Mouse (Mus musculus) gastrocnemius, postnatal 36 days (tissue): Measurements from ENCODE around the gene Inip. TPM values are rescaled to one million over a fixed set of nuclear protein-coding genes. Genes with fewer than 3 reads are reported as not detected.

ENCODE experiments used
- DNase-seq, 2 experiments: peaks; one replicate each; pipeline ENCODE4 v3.0.0; 2022
- intact Hi-C: fragments of 180-260 bp; cut with DNase I; formaldehyde crosslinking; loops from one replicate; pipeline ENCODE4 v1.15.1; 2025
- total RNA-seq, 2 experiments: library from RNA; stranded (reverse); gene quantifications; 2 replicates each; pipeline ENCODE4 v1.2.3; 2021

The Inip gene
- total RNA-seq, 2 experiments from 2014 or later = 1.9 to 3.9 TPM

DNA sequence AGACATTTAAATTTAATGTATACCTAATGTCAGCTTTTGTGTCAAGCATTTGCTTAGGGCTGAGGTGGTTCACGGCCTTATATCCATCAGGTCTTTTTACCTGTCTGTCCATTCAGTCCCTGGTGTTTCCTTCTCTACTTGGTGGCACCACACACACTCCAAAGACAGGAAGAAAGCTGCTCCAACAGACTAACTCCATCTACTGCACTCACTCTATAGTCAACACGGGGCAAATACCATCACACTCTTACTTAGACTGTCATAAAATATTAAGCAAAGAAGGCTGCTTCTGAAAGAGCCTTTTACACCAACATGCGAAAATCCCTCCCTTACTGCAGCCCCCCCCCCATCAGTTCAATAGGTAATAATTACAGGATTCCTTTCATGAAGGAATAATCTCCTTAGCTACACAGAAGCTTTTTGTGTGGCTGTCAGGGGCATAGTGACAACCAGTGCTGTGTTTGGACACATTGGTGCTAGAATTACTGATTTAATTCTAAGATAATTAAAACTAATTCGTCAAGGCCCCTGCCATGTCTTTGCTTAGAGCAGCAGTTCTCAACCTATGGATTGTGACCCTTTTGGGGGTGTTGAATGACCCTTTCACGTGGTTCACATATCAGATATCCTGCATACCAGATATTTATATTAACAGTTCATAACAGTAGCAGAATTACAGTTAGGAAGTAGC, 74.1 kb downstream of the Inip start:
- DNase-seq = no peak
- intact Hi-C loops = no loop called here

DNA sequence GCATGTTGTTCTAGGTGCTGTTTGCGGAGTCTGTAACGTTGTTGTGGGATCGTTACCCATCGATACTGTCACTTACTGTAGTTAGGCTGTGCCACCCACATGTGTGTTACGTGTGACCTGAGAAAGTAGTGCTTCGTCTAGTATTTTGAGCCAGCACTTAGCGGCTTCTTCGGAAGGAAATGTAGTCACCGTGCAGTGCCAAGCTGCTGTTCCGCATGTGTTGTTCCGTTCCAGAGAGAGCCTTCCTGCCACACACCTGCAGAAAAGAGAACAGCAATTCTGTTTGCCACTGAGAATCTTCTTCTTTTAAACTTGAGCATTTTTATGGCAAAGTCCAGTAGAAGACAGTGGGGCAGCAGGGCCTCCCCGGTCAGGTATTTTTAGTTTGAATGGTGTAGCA, 74.9 kb downstream of the Inip start:
- intact Hi-C loops = no loop called here
- DNase-seq = no peak

DNA sequence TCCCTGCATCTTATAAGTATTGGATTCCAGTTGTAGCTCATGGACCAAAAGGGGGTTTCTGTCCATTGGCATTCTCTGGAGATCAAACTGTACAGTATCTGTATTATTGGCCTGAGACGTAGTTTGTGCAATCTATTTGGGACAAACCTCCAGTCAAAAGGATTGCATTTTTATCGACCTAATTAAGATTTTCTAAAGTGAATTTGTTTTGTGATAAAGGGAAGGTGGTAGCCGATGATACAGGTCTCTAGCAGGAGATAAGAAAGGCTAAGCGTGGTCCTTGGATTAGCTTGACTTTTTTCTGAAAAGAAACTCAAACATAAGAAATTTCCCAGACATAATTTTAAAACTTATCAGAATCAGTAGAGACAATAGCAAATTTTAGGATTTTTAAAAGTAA, 75.8 kb downstream of the Inip start:
- DNase-seq = no peak
- intact Hi-C loops = no loop called here

DNA sequence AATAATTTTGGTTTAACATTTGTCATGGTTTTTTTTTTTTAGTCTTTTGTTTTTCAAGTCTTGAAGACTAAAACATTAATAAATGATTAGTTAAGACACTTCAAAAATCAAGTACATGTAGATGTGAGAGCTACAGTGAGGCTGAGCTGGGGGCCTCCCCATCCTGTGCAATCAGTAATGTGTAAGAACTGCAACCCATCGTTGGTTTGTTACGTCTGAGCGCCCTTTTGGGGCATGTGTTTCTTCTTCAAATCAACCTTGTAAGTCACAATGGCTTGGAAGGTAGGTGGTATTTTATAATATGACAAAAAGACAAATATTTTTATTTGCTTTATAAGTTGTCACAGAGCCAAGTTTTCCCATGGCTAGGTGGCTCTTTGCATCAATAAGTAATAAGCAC, 79.6 kb downstream of the Inip start:
- intact Hi-C loops = no loop called here
- no peak for DNase-seq

Other genes starting within 250 kb of the Inip start
- 10 to 100 TPM; 55.1 to 61.0 TPM for gene Hsdl2, start 220.0 kb downstream of the Inip start, total RNA-seq
- 1 to 10 TPM; 3.1 to 4.5 TPM for gene E130308A19Rik, start 175.4 kb downstream of the Inip start, total RNA-seq
- gene Snx30, start 4.3 kb upstream of the Inip start, total RNA-seq = 1 to 10 TPM; 2.4 to 3.4 TPM
- under 1 TPM in 1 of 2 experiments, not detected in 1; 0.15 TPM for gene Slc46a2, start 113.5 kb upstream of the Inip start, total RNA-seq
- gene Mup4, start 159.1 kb upstream of the Inip start, total RNA-seq = not detected
- not detected for gene Mup6, start 162.7 kb upstream of the Inip start, total RNA-seq